Mouse (Mus musculus) MEL (cell line): ENCODE measurements at regions not wholly inside any gene's neighbourhood (a gene's known extent, or its start where the extent isn't known, plus 50 kb on each side); places are given as distances from the start of the nearest gene placed in this dataset.

ENCODE experiments used
- DNase-seq: peaks from one replicate; pipeline ENCODE4 v3.0.0; 2011; ENCODE audit warnings: low read depth, low spot score
- H3K27ac ChIP-seq: 2 replicates; pipeline ENCODE4 v1.5.1; 2012; ENCODE audit warnings: low read depth, mild to moderate bottlenecking, control low read depth, low read length, moderate library complexity; ENCODE audit not compliant: control insufficient read depth
- H3K27me3 ChIP-seq, 2 experiments: fragments of 150-350 bp in 1 of 2; sonication (generic) in 1 of 2; 2 replicates each; pipeline ENCODE4 v1.6.1; 2012; ENCODE audit warnings: low read length in 2 of 2, mild to moderate bottlenecking in 2 of 2, improper control_type of control experiment in 1 of 2, moderate library complexity in 1 of 2; ENCODE audit not compliant: insufficient read depth in 2 of 2, control insufficient read depth in 1 of 2
- H3K36me3 ChIP-seq, 2 experiments: 2 replicates each; pipeline ENCODE4 v1.6.1; 2012 to 2014; ENCODE audit warnings: low read length in 2 of 2, improper control_type of control experiment in 1 of 2, inconsistent platforms in 1 of 2, mild to moderate bottlenecking in 1 of 2; ENCODE audit not compliant: insufficient read depth in 2 of 2, control insufficient read depth in 1 of 2
- H3K4me1 ChIP-seq, 2 experiments: fragments of 150-350 bp in 1 of 2; sonication (generic) in 1 of 2; 2 replicates each; pipeline ENCODE4 v1.6.1; 2012; ENCODE audit warnings: low read length in 2 of 2, improper control_type of control experiment in 1 of 2, mild to moderate bottlenecking in 1 of 2; ENCODE audit not compliant: insufficient read depth in 2 of 2, control insufficient read depth in 1 of 2
- H3K4me3 ChIP-seq, 2 experiments: fragments of 150-350 bp in 1 of 2; sonication (generic) in 1 of 2; 2 replicates each; pipeline ENCODE4 v1.5.1; 2012; ENCODE audit warnings: low read depth in 2 of 2, low read length in 2 of 2, mild to moderate bottlenecking in 2 of 2, moderate library complexity in 2 of 2, control low read depth in 1 of 2, improper control_type of control experiment in 1 of 2; ENCODE audit not compliant: control insufficient read depth in 1 of 2, insufficient read depth in 1 of 2
- H3K79me2 ChIP-seq: 2 replicates; pipeline ENCODE4 v1.6.1; 2012; ENCODE audit warnings: mild to moderate bottlenecking, low read length, moderate library complexity; ENCODE audit not compliant: control insufficient read depth, poor library complexity, insufficient read depth
- H3K9ac ChIP-seq: 2 replicates; pipeline ENCODE4 v1.6.1; 2012; ENCODE audit warnings: low read depth, mild to moderate bottlenecking, control low read depth, low read length, moderate library complexity; ENCODE audit not compliant: control insufficient read depth, poor library complexity, severe bottlenecking
- H3K9me3 ChIP-seq: fragments of 150-350 bp; sonication (generic); replicated peaks from 2 replicates; pipeline ENCODE4 v1.6.1; 2012; ENCODE audit warnings: mild to moderate bottlenecking, low read length, improper control_type of control experiment, moderate library complexity; ENCODE audit not compliant: insufficient read depth
- CHD2 ChIP-seq: IDR thresholded peaks from 2 replicates; pipeline ENCODE4 v1.6.1; 2011; ENCODE audit warnings: low read length, improper control_type of control experiment
- E2F4 ChIP-seq: IDR thresholded peaks from 2 replicates; pipeline ENCODE4 v1.6.1; 2011; ENCODE audit warnings: low read depth, low read length, improper control_type of control experiment, borderline replicate concordance
- EP300 ChIP-seq, 2 experiments: IDR thresholded peaks; 2 replicates each; pipeline ENCODE4 v1.6.1; 2011; ENCODE audit warnings: improper control_type of control experiment in 2 of 2, low read length in 2 of 2, low read depth in 1 of 2, mild to moderate bottlenecking in 1 of 2
- ETS1 ChIP-seq: IDR thresholded peaks from 2 replicates; pipeline ENCODE4 v1.6.1; 2012; ENCODE audit warnings: low read depth, mild to moderate bottlenecking, inconsistent platforms, low read length, improper control_type of control experiment, moderate library complexity
- JUND ChIP-seq: IDR thresholded peaks from 2 replicates; pipeline ENCODE4 v1.6.1; 2011; ENCODE audit warnings: low read depth, mild to moderate bottlenecking, improper control_type of control experiment, low read length
- MAX ChIP-seq: IDR thresholded peaks from 2 replicates; pipeline ENCODE4 v1.6.1; 2011; ENCODE audit warnings: low read length, improper control_type of control experiment
- MAZ ChIP-seq: IDR thresholded peaks from 2 replicates; pipeline ENCODE4 v1.6.1; 2012; ENCODE audit warnings: low read depth, mild to moderate bottlenecking, inconsistent platforms, low read length, improper control_type of control experiment
- MXI1 ChIP-seq: IDR thresholded peaks from 2 replicates; pipeline ENCODE4 v1.6.1; 2011; ENCODE audit warnings: mild to moderate bottlenecking, low read depth, low read length, improper control_type of control experiment
- MYC ChIP-seq: IDR thresholded peaks from 2 replicates; pipeline ENCODE4 v1.6.1; 2011; ENCODE audit warnings: low read depth, mild to moderate bottlenecking, low read length, improper control_type of control experiment, moderate library complexity
- POLR2AphosphoS2 ChIP-seq: IDR thresholded peaks from 2 replicates; pipeline ENCODE4 v1.6.1; 2011; ENCODE audit warnings: low read length, improper control_type of control experiment
- POLR2AphosphoS5 ChIP-seq: IDR thresholded peaks from 2 replicates; pipeline ENCODE4 v1.6.1; 2012; ENCODE audit warnings: low read depth, borderline replicate concordance, mild to moderate bottlenecking, inconsistent platforms, low read length, moderate library complexity, mixed read lengths
- RAD21 ChIP-seq: IDR thresholded peaks from 2 replicates; pipeline ENCODE4 v1.6.1; 2011; ENCODE audit warnings: mild to moderate bottlenecking, low read depth, low read length, improper control_type of control experiment
- RCOR1 ChIP-seq: IDR thresholded peaks from 2 replicates; pipeline ENCODE4 v1.6.1; 2012; ENCODE audit warnings: low read depth, mild to moderate bottlenecking, inconsistent platforms, low read length, improper control_type of control experiment
- SIN3A ChIP-seq: IDR thresholded peaks from 2 replicates; pipeline ENCODE4 v1.6.1; 2012; ENCODE audit warnings: low read length, improper control_type of control experiment, inconsistent platforms
- SMC3 ChIP-seq: IDR thresholded peaks from 2 replicates; pipeline ENCODE4 v1.6.1; 2011; ENCODE audit warnings: low read depth, low read length, improper control_type of control experiment
- TCF12 ChIP-seq: IDR thresholded peaks from 2 replicates; pipeline ENCODE4 v1.6.1; 2014; ENCODE audit warnings: low read depth, mild to moderate bottlenecking, inconsistent platforms, low read length, improper control_type of control experiment, moderate library complexity
- USF1 ChIP-seq: IDR thresholded peaks from 2 replicates; pipeline ENCODE4 v1.6.1; 2014; ENCODE audit warnings: low read depth, mild to moderate bottlenecking, inconsistent platforms, low read length, improper control_type of control experiment, moderate library complexity
- USF2 ChIP-seq, 2 experiments: IDR thresholded peaks; 2 replicates each; pipeline ENCODE4 v1.6.1; 2011 to 2012; ENCODE audit warnings: improper control_type of control experiment in 2 of 2, low read length in 2 of 2, borderline replicate concordance in 1 of 2, inconsistent platforms in 1 of 2, low read depth in 1 of 2, mild to moderate bottlenecking in 1 of 2; ENCODE audit not compliant: insufficient read depth in 1 of 2
- ZKSCAN1 ChIP-seq: IDR thresholded peaks from 2 replicates; pipeline ENCODE4 v1.6.1; 2012; ENCODE audit warnings: low read depth, mild to moderate bottlenecking, inconsistent platforms, low read length, improper control_type of control experiment, moderate library complexity

GRCm38 (mm10) chr1:47486087-47486486 is 593.4 kb upstream of the Slc39a10 start:
- no peak for TF ChIP-seq POLR2AphosphoS5
- no peak for TF ChIP-seq POLR2AphosphoS2
- TF ChIP-seq USF2 (IDR thresholded peaks at IDR 0.05; ENCODE audit: borderline replicate concordance in 1 of 2, insufficient read depth in 1 of 2, low read depth in 1 of 2, low read length in 2 of 2), result no peak
- no peak for TF ChIP-seq USF1
- TF ChIP-seq SIN3A, result no peak
- no peak for TF ChIP-seq RCOR1
- TF ChIP-seq TCF12, result no peak
- no peak for TF ChIP-seq ETS1
- no peak for TF ChIP-seq ZKSCAN1
- no peak for TF ChIP-seq E2F4
- TF ChIP-seq MYC, result no peak
- no peak for TF ChIP-seq SMC3
- DNase-seq, result no peak
- Histone ChIP-seq H3K79me2 (no peaks in the 10 kb centered on the region), H3K4me3 (no peak overlapping the region), H3K27me3 (no peaks in the 10 kb centered on the region), H3K27ac (no peak overlapping the region), H3K36me3 (no peaks in the 10 kb centered on the region), H3K9me3 (no peaks in the 10 kb centered on the region), H3K9ac (no peak overlapping the region), H3K4me1 (no peaks in the 10 kb centered on the region)

GRCm38 (mm10) chr1:47479059-47479458 is 586.4 kb upstream of the Slc39a10 start:
- Histone ChIP-seq H3K27me3 (no peaks in the 10 kb centered on the region), H3K9me3 (no peaks in the 10 kb centered on the region), H3K4me3 (no peak overlapping the region), H3K9ac (no peak overlapping the region), H3K27ac (no peak overlapping the region), H3K4me1 (no peaks in the 10 kb centered on the region), H3K79me2 (no peaks in the 10 kb centered on the region), H3K36me3 (no peaks in the 10 kb centered on the region)
- DNase-seq, result no peak
- TF ChIP-seq SIN3A (no peak), MXI1 (no peak), JUND (no peak), RAD21 (no peak), MAX (no peak), ZKSCAN1 (no peak), EP300 (IDR thresholded peaks at IDR 0.05; ENCODE audit: low read depth in 1 of 2, low read length in 2 of 2) (no peak), CHD2 (no peak), MAZ (no peak), RCOR1 (no peak)
